Mouse (Mus musculus): Measurements from ENCODE around the gene Fut8. TPM values are rescaled to one million over a fixed set of nuclear protein-coding genes. Genes with fewer than 3 reads are reported as not detected.

The Fut8 gene
- polyA plus RNA-seq, 1 experiment from 2014 or later, result 24.5 TPM

GRCm38 (mm10) chr12:77224891-77225290 is 13.0 kb upstream of the Fut8 start:
- Histone ChIP-seq H3K4me3 (no peak overlapping the region), H3K4me1 (no peaks in the 10 kb centered on the region), H3K9me3 (no peaks in the 10 kb centered on the region), H3K9ac (no peak overlapping the region), H3K27ac (no peak overlapping the region), H3K4me2 (no peak overlapping the region), H3K27me3 (no peaks in the 10 kb centered on the region), H3K36me3 (no peaks in the 10 kb centered on the region)
- 74% methylated on average over 4 of the region's 4 CpGs for WGBS
- ATAC-seq (ENCODE audit: insufficient number of reproducible peaks, low FRiP score, low TSS enrichment, low read depth), result no peak

- Histone ChIP-seq H3K27ac (no peak overlapping the region), H3K4me1 (no peaks in the 10 kb centered on the region), H3K4me2 (no peak overlapping the region), H3K27me3 (no peaks in the 10 kb centered on the region), H3K4me3 (no peak overlapping the region), H3K9ac (no peak overlapping the region), H3K36me3 (no peaks in the 10 kb centered on the region), H3K9me3 (no peaks in the 10 kb centered on the region)
- WGBS, result 72% methylated on average over 3 of the region's 3 CpGs
- no peak for ATAC-seq (ENCODE audit: insufficient number of reproducible peaks, low FRiP score, low TSS enrichment, low read depth)
These were observed 12.2 kb upstream of the Fut8 start for GRCm38 (mm10) chr12:77225727-77226126.

- no peak overlapping the region for H3K4me3 ChIP-seq
- no peak overlapping the region for H3K4me2 ChIP-seq
- H3K27ac ChIP-seq, result no peak overlapping the region
- H3K9ac ChIP-seq, result no peak overlapping the region
- H3K36me3 ChIP-seq, result no peaks in the 10 kb centered on the region
- no peaks in the 10 kb centered on the region for H3K27me3 ChIP-seq
- H3K9me3 ChIP-seq, result no peaks in the 10 kb centered on the region
- H3K4me1 ChIP-seq, result 0 out of 2 replicates have a peak, but pooled peaks cover 6% of the 10 kb centered on the region
- 51% methylated on average over 4 of the region's 4 CpGs for WGBS
- ATAC-seq (ENCODE audit: insufficient number of reproducible peaks, low FRiP score, low TSS enrichment, low read depth), result no peak
These were observed 2.0 kb upstream of the Fut8 start for GRCm38 (mm10) chr12:77235958-77236357.

GRCm38 (mm10) chr12:77238531-77239389 is 835 bp downstream of the Fut8 start:
- Histone ChIP-seq H3K9me3 (no peaks in the 10 kb centered on the region), H3K27me3 (no peaks in the 10 kb centered on the region), H3K9ac (peak overlapping the region; percentile 91), H3K4me3 (peak overlapping the region; percentile 74), H3K4me1 (0 out of 2 replicates have a peak, but pooled peaks cover 6% of the 10 kb centered on the region), H3K27ac (peak overlapping the region; percentile 89), H3K36me3 (no peaks in the 10 kb centered on the region), H3K4me2 (peak overlapping the region; percentile 86)
- peak; percentile 96 for ATAC-seq (ENCODE audit: insufficient number of reproducible peaks, low FRiP score, low TSS enrichment, low read depth)
- under 1% methylated on average over 93 of the region's 120 CpGs for WGBS

- H3K36me3 ChIP-seq, result no peaks in the 10 kb centered on the region
- H3K4me3 ChIP-seq, result peak overlapping the region; percentile 74
- ATAC-seq (ENCODE audit: insufficient number of reproducible peaks, low FRiP score, low TSS enrichment, low read depth), result no peak
- peak overlapping the region; percentile 89 for H3K27ac ChIP-seq
- H3K27me3 ChIP-seq, result no peaks in the 10 kb centered on the region
- peak overlapping the region; percentile 86 for H3K4me2 ChIP-seq
- 2% methylated on average over 28 of the region's 29 CpGs for WGBS
- H3K9ac ChIP-seq, result peak overlapping the region; percentile 91
- H3K9me3 ChIP-seq, result no peaks in the 10 kb centered on the region
- H3K4me1 ChIP-seq, result 0 out of 2 replicates have a peak, but pooled peaks cover 6% of the 10 kb centered on the region
These were observed 1.6 kb downstream of the Fut8 start for GRCm38 (mm10) chr12:77239390-77240061.

- 41% methylated on average over 6 of the region's 6 CpGs for WGBS
- no peaks in the 10 kb centered on the region for H3K27me3 ChIP-seq
- no peak overlapping the region for H3K9ac ChIP-seq
- ATAC-seq (ENCODE audit: insufficient number of reproducible peaks, low FRiP score, low TSS enrichment, low read depth), result no peak
- no peaks in the 10 kb centered on the region for H3K36me3 ChIP-seq
- no peaks in the 10 kb centered on the region for H3K9me3 ChIP-seq
- no peak overlapping the region for H3K27ac ChIP-seq
- 0 out of 2 replicates have a peak, but pooled peaks cover 6% of the 10 kb centered on the region for H3K4me1 ChIP-seq
- no peak overlapping the region for H3K4me2 ChIP-seq
- H3K4me3 ChIP-seq, result no peak overlapping the region
These were observed 2.4 kb downstream of the Fut8 start for GRCm38 (mm10) chr12:77240372-77240771.

GRCm38 (mm10) chr12:77240839-77241238 is 2.9 kb downstream of the Fut8 start:
- 60% methylated on average over 1 of the region's 1 CpGs for WGBS

GRCm38 (mm10) chr12:77262650-77263049 is 24.7 kb downstream of the Fut8 start:
- no peaks in the 10 kb centered on the region for H3K9me3 ChIP-seq
- ATAC-seq (ENCODE audit: insufficient number of reproducible peaks, low FRiP score, low TSS enrichment, low read depth), result no peak
- H3K4me2 ChIP-seq, result no peak overlapping the region
- H3K4me3 ChIP-seq, result no peak overlapping the region
- H3K4me1 ChIP-seq, result no peaks in the 10 kb centered on the region
- H3K36me3 ChIP-seq, result no peaks in the 10 kb centered on the region
- no peaks in the 10 kb centered on the region for H3K27me3 ChIP-seq
- H3K27ac ChIP-seq, result no peak overlapping the region
- H3K9ac ChIP-seq, result no peak overlapping the region

More at GRCm38 (mm10) chr12:77240839-77241238, 2.9 kb downstream of the Fut8 start:
- no peak for ATAC-seq (ENCODE audit: insufficient number of reproducible peaks, low FRiP score, low TSS enrichment, low read depth)
- H3K4me3 ChIP-seq, result no peak overlapping the region
- H3K4me1 ChIP-seq, result 0 out of 2 replicates have a peak, but pooled peaks cover 6% of the 10 kb centered on the region
- no peak overlapping the region for H3K9ac ChIP-seq
- H3K9me3 ChIP-seq, result no peaks in the 10 kb centered on the region
- H3K4me2 ChIP-seq, result no peak overlapping the region
- no peaks in the 10 kb centered on the region for H3K36me3 ChIP-seq
- H3K27ac ChIP-seq, result no peak overlapping the region
- no peaks in the 10 kb centered on the region for H3K27me3 ChIP-seq

- 84% methylated on average over 2 of the region's 2 CpGs for WGBS
- no peaks in the 10 kb centered on the region for H3K9me3 ChIP-seq
- H3K36me3 ChIP-seq, result no peaks in the 10 kb centered on the region
- no peaks in the 10 kb centered on the region for H3K27me3 ChIP-seq
- no peak overlapping the region for H3K4me2 ChIP-seq
- H3K9ac ChIP-seq, result no peak overlapping the region
- no peak overlapping the region for H3K4me3 ChIP-seq
- ATAC-seq (ENCODE audit: insufficient number of reproducible peaks, low FRiP score, low TSS enrichment, low read depth), result no peak
- no peaks in the 10 kb centered on the region for H3K4me1 ChIP-seq
- H3K27ac ChIP-seq, result no peak overlapping the region
These were observed 25.9 kb downstream of the Fut8 start for GRCm38 (mm10) chr12:77263816-77264215.

- no peak for ATAC-seq (ENCODE audit: insufficient number of reproducible peaks, low FRiP score, low TSS enrichment, low read depth)
- H3K9me3 ChIP-seq, result no peaks in the 10 kb centered on the region
- no peaks in the 10 kb centered on the region for H3K27me3 ChIP-seq
- no peak overlapping the region for H3K4me2 ChIP-seq
- no peaks in the 10 kb centered on the region for H3K4me1 ChIP-seq
- H3K27ac ChIP-seq, result no peak overlapping the region
- WGBS, result 77% methylated on average over 3 of the region's 3 CpGs
- no peak overlapping the region for H3K4me3 ChIP-seq
- H3K9ac ChIP-seq, result no peak overlapping the region
- no peaks in the 10 kb centered on the region for H3K36me3 ChIP-seq
These were observed 32.8 kb downstream of the Fut8 start for GRCm38 (mm10) chr12:77270694-77271093.

- H3K9me3 ChIP-seq, result no peaks in the 10 kb centered on the region
- H3K36me3 ChIP-seq, result no peaks in the 10 kb centered on the region
- no peaks in the 10 kb centered on the region for H3K27me3 ChIP-seq
- H3K4me2 ChIP-seq, result no peak overlapping the region
- H3K4me1 ChIP-seq, result no peaks in the 10 kb centered on the region; the same call in 1 of the 2 replicates
- 96% methylated on average over 2 of the region's 2 CpGs for WGBS
- no peak overlapping the region for H3K4me3 ChIP-seq
- no peak overlapping the region for H3K9ac ChIP-seq
- no peak overlapping the region for H3K27ac ChIP-seq
- ATAC-seq (ENCODE audit: insufficient number of reproducible peaks, low FRiP score, low TSS enrichment, low read depth), result no peak
These were observed 50.6 kb downstream of the Fut8 start for GRCm38 (mm10) chr12:77288507-77288906.

GRCm38 (mm10) chr12:77291017-77291416 is 53.1 kb downstream of the Fut8 start:
- no peaks in the 10 kb centered on the region; the same call in 1 of the 2 replicates for H3K4me1 ChIP-seq
- no peaks in the 10 kb centered on the region for H3K36me3 ChIP-seq
- no peaks in the 10 kb centered on the region for H3K27me3 ChIP-seq
- H3K9ac ChIP-seq, result no peak overlapping the region
- no peak overlapping the region for H3K27ac ChIP-seq
- H3K9me3 ChIP-seq, result no peaks in the 10 kb centered on the region
- no peak overlapping the region for H3K4me3 ChIP-seq
- no peak overlapping the region for H3K4me2 ChIP-seq
- 55% methylated on average over 4 of the region's 4 CpGs for WGBS
- ATAC-seq (ENCODE audit: insufficient number of reproducible peaks, low FRiP score, low TSS enrichment, low read depth), result no peak

Measured in limb, embryonic 15.5 days (tissue).